Mouse (Mus musculus): Measurements from ENCODE around the gene Slc7a5.

The Slc7a5 gene

DNA sequence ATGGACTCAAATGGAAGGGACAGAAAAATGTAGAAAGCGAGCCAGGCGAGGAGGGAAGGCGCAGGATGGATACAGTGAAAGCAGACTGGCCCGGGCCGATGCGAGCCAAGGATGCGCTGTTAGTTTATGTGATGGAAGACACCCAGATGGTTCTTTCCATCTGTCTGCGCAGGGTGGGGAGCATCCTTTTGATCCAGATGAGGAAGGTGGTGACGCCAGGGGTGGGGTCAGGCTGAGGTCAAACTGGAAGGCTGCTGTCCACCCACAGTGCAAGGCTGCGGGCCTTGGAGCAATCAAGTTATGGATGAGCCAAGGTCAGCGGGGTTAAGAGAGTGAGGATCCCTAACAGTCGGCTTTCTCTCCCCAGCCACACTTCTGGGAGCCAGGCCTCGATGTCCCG is 28.9 kb upstream of the Slc7a5 start:
- DNase-seq (ENCODE audit: low read depth, low spot score): no peak

DNA sequence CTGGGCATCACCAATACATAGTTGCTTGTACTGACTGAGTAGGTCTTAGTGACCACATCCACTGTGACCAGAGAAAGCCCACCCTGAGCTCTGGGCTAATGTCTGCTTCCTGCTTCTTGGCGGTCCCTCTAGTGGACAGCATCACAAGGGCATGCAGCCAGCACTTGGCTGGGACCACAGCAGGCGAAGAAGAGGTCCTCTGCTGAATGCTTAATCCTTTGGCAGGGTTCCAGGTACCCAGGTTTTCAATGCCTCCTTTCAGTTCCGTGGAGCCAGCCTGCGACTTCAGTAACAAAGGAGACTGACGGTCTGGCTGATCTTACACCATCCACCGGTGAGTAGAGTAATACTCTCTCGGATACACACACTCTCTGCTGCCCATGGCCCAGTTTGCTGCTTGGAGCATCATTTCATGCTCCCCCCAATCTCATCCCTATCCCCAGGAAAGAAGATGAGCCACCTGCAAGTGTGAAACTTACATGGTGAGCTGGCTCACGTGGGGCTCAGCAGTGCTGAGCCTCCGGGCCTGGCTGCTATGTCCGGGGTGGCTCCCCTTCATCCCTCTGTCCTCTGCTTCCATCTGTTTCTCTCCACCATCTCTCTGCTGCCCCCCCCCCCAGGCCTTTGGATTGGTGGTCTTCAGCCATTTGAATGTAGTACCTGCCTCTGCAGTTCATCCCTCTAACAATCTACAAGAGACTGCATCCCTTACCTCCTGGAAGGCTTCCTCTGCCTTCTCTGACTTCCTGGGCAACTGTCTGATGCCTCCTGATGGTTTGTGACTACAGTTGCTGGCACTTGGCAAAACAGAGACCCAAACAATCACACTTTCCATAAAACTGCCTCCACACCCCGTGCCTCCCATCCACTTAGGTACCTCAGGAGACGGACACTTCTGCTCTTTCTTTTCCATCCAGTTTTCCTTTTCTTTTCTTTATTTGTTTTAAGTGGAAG is 28.1 kb upstream of the Slc7a5 start:
- peak; percentile 58 for DNase-seq (ENCODE audit: low read depth, low spot score)

DNA sequence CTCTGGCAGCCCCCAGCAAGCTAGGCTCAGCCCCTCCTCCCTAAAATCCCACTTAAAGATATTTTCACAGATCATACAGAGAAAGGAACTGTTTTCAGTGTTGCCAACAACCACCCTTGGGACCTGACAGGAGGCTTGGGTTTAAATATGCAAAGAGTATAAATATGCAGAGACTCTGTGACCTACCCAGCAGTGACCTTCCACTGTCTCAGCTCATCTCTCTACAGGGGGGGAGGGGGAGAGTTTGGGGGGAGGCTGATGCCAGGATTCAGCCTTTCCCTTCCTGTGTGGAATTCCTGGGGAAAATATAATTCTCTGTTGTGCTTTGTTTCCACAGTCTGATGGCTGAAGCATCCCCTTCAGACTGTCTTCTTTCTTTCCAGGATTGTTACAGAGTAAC is 27.4 kb upstream of the Slc7a5 start:
- no peak for DNase-seq (ENCODE audit: low read depth, low spot score)

DNA sequence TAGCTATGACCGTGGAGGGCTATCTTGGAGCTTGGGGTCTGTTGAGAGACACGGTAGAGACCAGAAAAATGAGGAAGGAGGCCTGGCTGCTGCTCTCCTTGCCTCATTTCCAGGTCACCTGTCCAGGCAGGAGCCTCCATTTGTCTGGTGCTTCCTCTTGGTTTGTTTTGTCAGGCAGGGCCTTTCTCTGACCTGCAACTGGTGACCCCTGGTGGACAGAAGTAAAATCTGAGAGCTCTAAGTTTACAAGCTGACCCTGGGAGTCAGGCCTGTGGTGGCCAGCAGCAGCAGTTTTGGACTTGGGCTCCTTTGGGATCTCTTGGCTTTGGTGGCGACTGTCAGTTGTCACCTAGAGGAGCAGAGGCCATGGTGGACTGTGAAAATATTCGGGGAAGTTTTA is 27.0 kb upstream of the Slc7a5 start:
- DNase-seq (ENCODE audit: low read depth, low spot score): peak; percentile 45

DNA sequence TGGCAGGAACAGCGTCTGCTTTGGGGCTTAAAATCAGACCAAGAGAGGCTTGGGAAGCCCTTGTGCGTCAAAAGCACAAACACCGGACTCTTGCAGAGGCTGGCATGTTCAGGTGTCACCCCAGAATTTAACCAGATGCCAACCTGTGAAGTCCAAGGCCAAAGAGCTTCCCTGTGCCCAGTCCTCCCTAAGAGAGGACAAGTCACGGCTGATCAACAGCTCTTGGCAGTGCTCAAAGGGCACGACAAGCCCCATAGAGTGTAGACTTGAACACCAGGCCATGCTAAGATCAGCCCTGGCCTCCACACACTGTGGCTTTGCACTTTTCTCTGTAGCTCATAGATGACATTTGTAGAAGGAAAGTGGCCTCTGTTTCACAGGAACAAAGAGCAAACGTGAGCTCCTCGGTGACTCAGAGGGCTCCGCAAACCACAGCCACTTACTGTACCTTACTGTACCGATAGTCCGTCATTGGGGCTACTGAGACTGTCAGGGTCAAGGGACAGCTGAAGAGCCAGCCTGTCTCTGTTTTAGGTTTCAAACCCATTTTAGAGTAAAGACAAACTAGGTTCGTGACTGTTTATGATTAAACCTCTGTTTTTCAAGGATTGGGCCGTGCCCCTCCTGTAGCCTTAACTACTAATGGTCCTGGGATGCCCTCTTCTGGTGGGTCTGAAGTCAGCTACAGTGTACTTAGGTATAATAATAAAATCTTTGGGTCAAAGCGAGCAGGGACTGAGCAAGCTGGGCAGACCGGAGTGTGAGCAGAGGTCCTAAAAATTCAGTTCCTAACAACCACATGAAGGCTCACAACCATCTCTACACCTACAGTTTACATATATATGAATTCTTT is 25.4 kb upstream of the Slc7a5 start:
- no peak for DNase-seq (ENCODE audit: low read depth, low spot score)

DNA sequence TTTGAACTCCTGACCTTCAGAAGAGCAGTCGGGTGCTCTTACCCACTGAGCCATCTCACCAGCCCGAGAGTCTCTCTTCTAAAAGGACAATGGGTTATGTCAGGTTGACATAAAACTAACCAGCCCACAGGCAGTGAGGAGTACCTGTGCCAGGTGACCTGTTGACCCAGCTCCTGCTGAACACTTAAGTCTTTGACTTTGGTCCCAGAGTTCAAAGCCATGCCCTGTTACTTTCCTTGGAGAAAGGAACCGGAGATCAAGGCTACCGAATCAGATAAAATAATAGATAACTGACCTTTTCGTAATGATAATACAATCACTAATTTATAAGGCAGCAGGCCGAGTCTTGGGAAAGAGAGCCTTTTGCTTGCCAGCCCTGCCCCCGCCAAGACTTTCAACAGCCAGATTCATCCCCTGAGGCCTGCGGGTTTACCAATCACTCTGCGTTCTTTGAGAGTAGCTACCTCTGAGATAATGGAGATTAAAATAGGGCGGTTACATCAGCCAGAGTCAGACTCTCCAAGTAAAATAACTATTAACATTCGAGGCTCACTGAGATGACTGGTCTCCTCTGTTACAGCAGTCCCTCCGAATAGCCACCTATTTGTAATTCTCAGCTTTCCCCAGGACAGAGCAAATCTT is 24.7 kb upstream of the Slc7a5 start:
- DNase-seq (ENCODE audit: low read depth, low spot score): no peak

DNA sequence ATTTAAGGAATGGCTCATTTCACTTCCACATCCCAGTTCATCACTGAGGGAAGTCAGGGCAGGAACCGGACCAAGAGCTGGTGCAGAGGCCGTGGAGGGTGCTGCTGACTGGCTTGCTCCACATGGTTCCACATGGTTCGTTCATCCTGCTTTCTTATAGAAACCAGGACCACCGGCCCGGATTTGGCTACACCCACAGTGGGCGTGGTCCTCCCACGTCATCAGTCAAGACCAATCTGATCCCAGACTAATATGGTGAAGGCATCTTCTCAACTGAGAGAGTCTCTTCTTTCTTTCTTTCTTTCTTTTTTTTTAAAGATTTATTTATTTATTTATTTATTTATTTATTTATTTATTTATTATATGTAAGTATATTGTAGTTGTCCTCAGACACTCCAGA is 24.1 kb upstream of the Slc7a5 start:
- DNase-seq (ENCODE audit: low read depth, low spot score): no peak

DNA sequence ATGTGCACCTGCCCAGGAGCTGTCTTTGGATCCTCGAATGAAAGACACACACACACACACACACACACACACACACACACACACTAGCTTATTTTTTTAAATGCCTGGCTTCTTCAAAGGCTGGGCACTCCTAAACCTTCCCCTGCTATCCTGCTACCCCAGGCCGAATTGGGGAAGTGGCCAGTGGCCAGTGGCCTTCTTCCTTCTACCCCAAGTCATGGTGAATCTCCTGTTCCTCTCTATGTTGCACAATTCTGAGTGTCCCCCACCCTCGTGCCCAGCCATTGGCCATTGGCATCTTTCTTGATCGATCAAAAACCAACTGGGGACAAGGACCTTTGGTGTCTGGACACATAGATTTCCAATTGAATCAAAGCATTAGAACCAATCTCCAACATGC is 22.6 kb upstream of the Slc7a5 start:
- no peak for DNase-seq (ENCODE audit: low read depth, low spot score)

DNA sequence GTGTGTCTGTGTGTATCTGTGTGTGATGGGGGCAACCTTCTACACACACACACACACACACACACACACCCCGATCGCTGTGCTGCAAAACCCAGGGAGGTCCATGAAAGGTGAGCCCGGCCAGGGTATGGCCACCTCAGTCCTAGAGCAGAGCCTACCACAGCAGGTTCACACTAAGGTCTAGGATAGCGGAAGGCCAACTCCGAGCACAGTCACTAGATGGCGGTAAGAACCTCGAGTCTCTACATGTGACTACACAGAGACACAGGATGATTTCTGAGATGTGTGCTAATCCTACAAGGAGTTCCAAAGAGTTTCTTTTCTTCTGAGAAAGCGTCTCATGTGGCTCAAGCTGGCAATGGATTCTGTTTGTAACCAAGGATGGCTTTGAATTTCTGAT is 19.8 kb upstream of the Slc7a5 start:
- no peak for DNase-seq (ENCODE audit: low read depth, low spot score)

DNA sequence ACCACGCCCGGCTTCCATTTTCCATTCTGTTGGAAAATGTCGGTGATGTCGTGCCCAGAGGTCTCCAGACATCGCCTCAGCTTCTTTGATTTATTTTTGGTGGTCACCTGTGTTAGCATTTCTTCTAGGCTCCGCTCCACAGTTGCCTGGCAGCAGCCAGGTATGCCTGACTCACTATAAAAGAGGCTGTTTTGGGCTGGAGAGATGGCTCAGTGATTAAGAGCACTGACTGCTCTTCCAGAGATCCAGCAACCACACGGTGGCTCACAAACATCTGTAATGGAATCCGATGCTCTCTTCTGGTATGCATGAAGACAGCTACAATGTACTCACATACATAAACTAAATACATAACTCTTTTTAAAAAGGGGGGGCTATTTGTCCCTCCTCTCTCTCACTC is 18.8 kb upstream of the Slc7a5 start:
- no peak for DNase-seq (ENCODE audit: low read depth, low spot score)

DNA sequence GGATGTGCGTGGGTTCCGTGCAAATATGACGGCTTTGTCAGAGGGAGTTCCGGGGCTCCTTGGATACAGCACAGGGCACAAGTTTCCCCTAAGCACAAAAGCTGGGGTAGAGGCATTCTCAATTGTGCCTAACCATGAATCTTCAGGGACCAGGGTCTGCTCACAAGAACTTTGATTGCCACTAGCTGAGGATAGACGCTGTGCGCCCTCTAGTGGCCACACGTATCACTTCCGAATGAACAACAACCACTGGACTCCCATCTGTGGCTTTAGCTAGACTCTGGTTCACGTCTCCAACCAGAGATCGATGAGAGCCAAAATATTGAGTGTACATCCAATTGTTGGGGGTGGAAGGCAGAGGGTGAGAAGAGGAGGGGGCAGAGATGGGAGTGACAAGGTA is 18.1 kb upstream of the Slc7a5 start:
- peak; percentile 85 for DNase-seq (ENCODE audit: low read depth, low spot score)

DNA sequence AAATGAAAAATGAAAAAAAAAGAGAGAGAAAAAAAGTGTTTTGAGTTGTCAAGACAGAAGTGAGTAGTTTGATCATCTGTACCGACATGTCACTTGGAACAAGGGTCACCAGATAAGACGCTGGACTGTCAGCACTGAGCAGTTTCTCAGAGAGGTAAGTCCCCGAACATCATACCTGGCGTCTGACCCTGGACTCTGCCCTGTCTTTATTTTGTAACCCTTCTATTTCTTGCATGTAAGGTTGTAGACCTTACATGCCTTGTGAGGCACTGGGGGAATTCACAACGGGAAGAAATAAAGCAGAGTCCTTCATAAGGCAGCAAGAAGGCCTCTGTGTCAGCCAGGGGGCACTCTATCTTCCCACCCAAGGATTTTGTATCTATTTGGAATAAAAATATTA is 17.2 kb upstream of the Slc7a5 start:
- no peak for DNase-seq (ENCODE audit: low read depth, low spot score)

DNA sequence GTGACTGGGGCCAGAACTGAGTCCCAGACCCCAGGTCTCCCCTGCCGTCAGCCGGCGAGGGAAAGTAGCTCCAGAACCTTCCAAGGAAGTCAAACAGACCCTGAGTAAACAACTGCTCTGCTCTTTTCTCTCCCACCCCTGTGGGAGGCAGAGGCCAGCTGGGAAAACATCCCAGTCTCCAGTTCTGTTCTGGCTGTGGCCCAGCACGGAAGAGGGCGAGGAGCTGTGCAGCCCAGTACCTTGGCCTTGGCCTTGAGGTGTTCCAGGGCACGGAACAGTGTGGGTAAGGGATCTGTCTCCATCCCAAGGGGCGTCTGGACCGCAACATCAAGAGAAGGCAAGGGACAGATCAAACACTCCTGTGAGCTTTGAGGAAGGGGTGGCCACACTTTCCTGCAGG is 14.6 kb upstream of the Slc7a5 start:
- no peak for DNase-seq (ENCODE audit: low read depth, low spot score)

DNA sequence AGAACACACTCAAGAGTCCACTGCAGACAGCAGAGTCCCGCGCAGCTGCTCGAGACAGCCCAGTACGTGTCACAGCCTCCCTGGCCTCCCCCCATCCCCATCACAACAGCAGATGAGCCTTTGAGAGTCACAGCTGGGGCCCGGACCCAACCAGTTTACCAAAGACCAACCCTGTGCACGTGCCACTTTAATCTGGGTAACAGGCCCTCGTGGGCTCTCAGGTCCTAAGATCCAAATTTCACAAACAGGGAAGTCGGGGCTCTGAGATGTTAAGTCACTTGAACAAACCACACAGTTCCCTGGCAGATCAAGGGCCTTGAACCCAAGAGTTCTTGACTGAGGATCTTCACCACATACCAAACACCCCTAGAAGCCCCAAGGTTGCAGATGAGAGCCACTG is 14.1 kb upstream of the Slc7a5 start:
- DNase-seq (ENCODE audit: low read depth, low spot score): no peak

DNA sequence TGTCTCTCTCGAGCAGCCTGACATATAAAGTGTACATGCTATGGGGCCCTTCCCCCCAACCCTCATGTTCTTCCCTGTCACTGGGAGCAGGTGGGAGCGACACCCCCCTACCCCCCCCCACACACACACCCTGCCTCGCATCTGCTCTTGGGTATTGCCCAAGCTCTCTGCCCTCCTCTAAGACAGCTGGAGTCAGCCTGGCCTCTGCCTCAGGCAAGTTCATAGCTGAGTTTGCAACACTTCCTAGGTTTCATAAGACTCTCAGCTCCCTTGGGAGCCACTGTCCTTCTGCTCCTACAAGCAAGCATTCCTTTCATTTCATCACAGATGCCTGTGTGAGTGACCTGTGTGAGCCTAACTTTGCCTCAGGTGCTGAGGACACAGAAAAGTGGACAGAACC is 12.2 kb upstream of the Slc7a5 start:
- DNase-seq (ENCODE audit: low read depth, low spot score): no peak

DNA sequence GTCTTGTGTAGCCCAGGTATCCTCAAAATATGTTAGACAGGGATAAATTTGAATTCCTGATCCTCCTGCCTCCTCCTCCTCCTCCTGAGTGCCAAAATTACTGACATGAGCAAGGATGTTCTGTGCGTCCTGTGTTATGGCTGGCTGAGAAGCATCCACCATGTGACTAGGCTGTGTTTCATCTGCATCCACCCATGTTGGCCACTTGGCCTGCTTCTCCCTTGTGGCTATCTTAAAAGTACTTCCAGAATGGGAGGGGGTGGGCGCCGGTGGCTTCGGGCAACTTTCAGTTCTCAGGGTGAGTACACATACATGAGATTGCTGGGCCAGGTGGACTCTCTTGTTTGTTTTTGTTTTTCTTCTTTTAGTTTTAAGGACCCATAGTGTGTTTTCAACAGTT is 11.7 kb upstream of the Slc7a5 start:
- DNase-seq (ENCODE audit: low read depth, low spot score): no peak

DNA sequence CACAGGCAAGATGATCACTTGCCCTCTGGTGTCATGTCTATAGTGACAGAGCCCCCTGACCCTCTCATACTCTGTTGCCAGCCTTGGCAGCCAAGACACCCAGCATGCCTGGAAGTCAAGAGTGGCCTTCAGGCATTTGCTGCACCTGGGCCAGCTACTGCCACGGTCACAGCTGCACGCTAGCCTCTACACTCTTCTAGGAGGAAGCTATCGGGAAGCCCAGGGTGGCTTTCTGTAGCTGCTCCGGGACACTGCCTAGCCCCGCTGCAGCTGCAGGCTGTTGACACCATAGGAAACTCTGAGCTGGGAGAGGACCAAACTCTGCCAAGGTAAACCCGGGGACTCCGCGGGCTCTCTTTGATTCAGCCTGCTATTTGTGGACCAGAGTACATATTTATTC is 5.9 kb upstream of the Slc7a5 start:
- DNase-seq (ENCODE audit: low read depth, low spot score): no peak

DNA sequence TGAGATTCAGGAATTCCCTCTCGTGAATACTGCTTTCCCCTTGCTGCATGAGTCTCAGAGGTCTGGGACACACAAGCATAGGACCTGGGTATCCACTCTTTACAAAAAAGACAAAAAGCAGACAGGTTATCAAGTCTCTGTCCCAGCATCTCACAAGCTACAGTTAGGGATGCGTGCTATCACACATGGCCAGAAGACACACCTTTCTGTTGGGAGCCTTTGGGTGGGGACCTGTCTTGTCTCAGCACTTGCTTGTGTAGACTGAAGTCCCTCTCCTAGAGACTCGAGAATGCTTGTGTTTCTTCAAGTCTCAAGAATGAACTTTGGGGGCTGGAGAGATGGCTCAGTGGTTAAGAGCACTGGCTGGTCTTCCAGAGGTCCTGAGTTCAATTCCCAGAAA is 5.3 kb upstream of the Slc7a5 start:
- DNase-seq (ENCODE audit: low read depth, low spot score): no peak

DNA sequence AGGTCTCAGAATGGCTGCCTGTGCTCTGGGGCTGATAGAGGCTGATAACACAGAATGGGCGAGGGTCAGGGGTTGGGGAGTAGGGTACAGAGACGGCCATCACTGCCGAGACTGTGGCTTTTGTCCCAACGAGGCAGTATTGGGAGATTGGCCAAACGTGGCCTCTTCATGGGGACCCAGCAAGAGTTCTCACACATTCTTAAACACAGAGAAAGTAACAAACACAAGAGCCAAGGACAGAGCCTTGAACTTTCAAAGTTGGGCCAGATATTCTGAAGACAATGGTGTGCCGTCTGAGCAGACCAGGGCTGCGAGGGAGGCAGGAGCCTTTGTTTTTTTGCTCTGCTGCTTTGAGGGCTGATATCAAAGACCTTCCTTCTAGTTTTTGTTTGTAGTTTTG is 4.5 kb upstream of the Slc7a5 start:
- DNase-seq (ENCODE audit: low read depth, low spot score): no peak

DNA sequence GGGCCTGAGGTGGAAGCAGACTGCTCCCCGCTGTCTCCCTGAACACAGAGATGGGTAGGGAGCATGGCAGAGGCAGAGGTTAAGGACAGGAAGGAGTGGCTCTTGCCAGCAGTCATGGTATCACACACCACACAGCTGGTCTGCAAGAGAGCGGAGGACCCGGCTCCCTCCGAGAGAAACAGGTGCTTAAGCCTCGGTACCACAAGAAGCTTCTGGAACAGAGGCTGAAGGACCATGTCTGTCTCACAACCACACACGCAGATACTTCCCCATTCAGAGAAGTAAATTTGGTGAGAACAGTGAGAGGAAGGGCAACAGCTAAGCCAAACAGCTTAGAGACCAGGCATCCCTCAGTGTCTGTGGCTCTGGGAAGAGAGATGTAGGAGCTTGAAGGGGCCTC is 3.9 kb upstream of the Slc7a5 start:
- DNase-seq (ENCODE audit: low read depth, low spot score): no peak

DNA sequence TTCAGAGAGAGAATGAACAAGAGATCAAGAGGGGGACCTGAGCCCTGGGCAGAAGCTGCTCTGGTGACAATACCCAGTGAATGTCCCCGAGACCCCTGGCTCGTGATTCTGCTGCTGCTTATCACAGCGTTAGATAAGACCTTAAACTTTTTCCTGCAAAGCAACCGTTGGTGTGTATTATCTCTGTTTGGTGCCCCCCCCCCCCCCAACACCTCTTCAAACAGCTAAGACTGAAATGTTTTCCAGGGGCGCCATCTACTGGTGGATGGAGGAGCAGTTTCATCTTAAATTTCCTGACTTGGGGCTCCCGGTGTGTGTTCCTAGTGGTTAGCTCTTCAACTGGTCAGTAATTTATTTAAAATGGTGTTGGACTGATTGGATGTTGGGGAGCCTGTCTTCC is 2.2 kb upstream of the Slc7a5 start:
- peak; percentile 71 for DNase-seq (ENCODE audit: low read depth, low spot score)

DNA sequence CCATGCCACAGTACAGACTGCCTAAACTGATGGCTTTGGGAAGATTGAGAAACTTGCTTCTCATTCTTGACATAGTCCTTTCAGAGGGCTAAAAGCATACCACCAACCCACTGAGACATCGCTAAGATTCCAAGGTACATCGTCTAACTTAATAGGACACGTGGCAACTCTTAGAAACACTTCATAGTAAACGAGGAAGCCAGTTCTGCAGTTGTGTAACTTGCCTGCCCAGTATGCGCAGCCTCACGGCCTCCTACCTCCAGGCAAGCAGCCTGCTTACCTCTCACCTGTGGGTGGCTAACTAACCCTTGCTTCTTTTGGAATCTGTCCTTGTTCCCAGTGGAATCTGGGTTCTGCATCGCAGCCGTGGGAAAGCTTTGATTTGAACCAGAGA is 1.7 kb upstream of the Slc7a5 start:
- DNase-seq (ENCODE audit: low read depth, low spot score): no peak

Data from forelimb bud, embryonic 11.5 days (tissue).